Mouse (Mus musculus): ENCODE measurements around the gene Gbf1. TPM values are rescaled to one million over a fixed set of nuclear protein-coding genes. Genes with fewer than 3 reads are reported as not detected.

Gbf1 gene
- polyA plus RNA-seq, 1 experiment from 2014 or later: 41.2 TPM

GRCm38 (mm10) chr19:46326019-46326755, 173.9 kb downstream of the Gbf1 start:
- ATAC-seq (replicated peaks; ENCODE audit: insufficient number of reproducible peaks, insufficient read depth, low FRiP score, low read depth): no peak
- H3K4me1 ChIP-seq (replicated peaks): peaks cover 34% of the 10 kb centered on the region
- peaks cover 63% of the 10 kb centered on the region for H3K27me3 ChIP-seq
- WGBS: 6% methylated on average over 29 of the region's 29 CpGs
- H3K4me3 ChIP-seq: no peak overlapping the region
- H3K36me3 ChIP-seq: peaks cover 5% of the 10 kb centered on the region; the same call in 1 of the 2 replicates
- 0 out of 2 replicates have a peak overlapping the region, but pooled peaks have one; percentile 93 for H3K4me2 ChIP-seq
- no peak overlapping the region for H3K27ac ChIP-seq
- no peak overlapping the region for H3K9ac ChIP-seq
- no peaks in the 10 kb centered on the region for H3K9me3 ChIP-seq (replicated peaks)

- peak within 1 kb of the TSS; percentile 62 for H3K9ac ChIP-seq
- no peaks in the 10 kb centered on the region for H3K9me3 ChIP-seq (replicated peaks)
- peak within 1 kb of the TSS; percentile 93 for H3K4me2 ChIP-seq
- peaks cover 56% of the 10 kb centered on the region for H3K27me3 ChIP-seq
- peaks cover 31% of the 10 kb centered on the region for H3K4me1 ChIP-seq (replicated peaks)
- H3K4me3 ChIP-seq: peak within 1 kb of the TSS; percentile 68
- peak within 1 kb of the TSS; percentile 86 for H3K27ac ChIP-seq
- no peak for ATAC-seq (replicated peaks; ENCODE audit: insufficient number of reproducible peaks, insufficient read depth, low FRiP score, low read depth)
- peaks cover 8% of the 10 kb centered on the region; the same call in 1 of the 2 replicates for H3K36me3 ChIP-seq
- WGBS: under 1% methylated on average over 35 of the region's 35 CpGs
Observed at GRCm38 (mm10) chr19:46326756-46327305, 174.5 kb downstream of the Gbf1 start, which contains the start of gene Psd. Gene Psd, minus strand, starts transcription at chr19:46327156.

GRCm38 (mm10) chr19:46327531-46328064, 175.3 kb downstream of the Gbf1 start:
- peak overlapping the region; percentile 93 for H3K4me2 ChIP-seq
- 26% methylated on average over 14 of the region's 14 CpGs for WGBS
- H3K4me1 ChIP-seq (replicated peaks): peaks cover 31% of the 10 kb centered on the region
- H3K9me3 ChIP-seq (replicated peaks): no peaks in the 10 kb centered on the region
- no peak overlapping the region; the same call in 1 of the 2 replicates for H3K9ac ChIP-seq
- H3K27me3 ChIP-seq: peaks cover 48% of the 10 kb centered on the region
- H3K4me3 ChIP-seq: peak overlapping the region; percentile 68
- peak overlapping the region; percentile 86 for H3K27ac ChIP-seq
- no peak for ATAC-seq (replicated peaks; ENCODE audit: insufficient number of reproducible peaks, insufficient read depth, low FRiP score, low read depth)
- H3K36me3 ChIP-seq: peaks cover 11% of the 10 kb centered on the region; the same call in 1 of the 2 replicates

GRCm38 (mm10) chr19:46328081-46329030, 176.0 kb downstream of the Gbf1 start, which contains the start of gene Fbxl15:
Gene Fbxl15, plus strand, starts transcription at chr19:46328184.
- H3K9ac ChIP-seq: peak within 1 kb of the TSS; percentile 62
- H3K9me3 ChIP-seq (replicated peaks): no peaks in the 10 kb centered on the region
- peaks cover 41% of the 10 kb centered on the region for H3K27me3 ChIP-seq
- H3K36me3 ChIP-seq: peaks cover 12% of the 10 kb centered on the region; the same call in 1 of the 2 replicates
- H3K4me2 ChIP-seq: peak within 1 kb of the TSS; percentile 93
- H3K27ac ChIP-seq: peak within 1 kb of the TSS; percentile 86
- ATAC-seq (replicated peaks; ENCODE audit: insufficient number of reproducible peaks, insufficient read depth, low FRiP score, low read depth): peak; percentile 85
- H3K4me1 ChIP-seq (replicated peaks): peaks cover 31% of the 10 kb centered on the region
- WGBS: under 1% methylated on average over 81 of the region's 81 CpGs
- H3K4me3 ChIP-seq: peak within 1 kb of the TSS; percentile 68

GRCm38 (mm10) chr19:46329031-46329641, 176.8 kb downstream of the Gbf1 start:
- 2% methylated on average over 54 of the region's 54 CpGs for WGBS
- Histone ChIP-seq H3K9ac (peak overlapping the region; percentile 62), H3K4me2 (peak overlapping the region; percentile 93), H3K27ac (peak overlapping the region; percentile 86), H3K4me1 (replicated peaks) (peaks cover 31% of the 10 kb centered on the region), H3K36me3 (peaks cover 12% of the 10 kb centered on the region; the same call in 1 of the 2 replicates), H3K9me3 (replicated peaks) (no peaks in the 10 kb centered on the region), H3K4me3 (peak overlapping the region; percentile 68), H3K27me3 (peaks cover 33% of the 10 kb centered on the region)
- ATAC-seq (replicated peaks; ENCODE audit: insufficient number of reproducible peaks, insufficient read depth, low FRiP score, low read depth): peak; percentile 3; the same call in 1 of the 2 replicates

GRCm38 (mm10) chr19:46329951-46330350, 177.6 kb downstream of the Gbf1 start:
- peaks cover 31% of the 10 kb centered on the region for H3K4me1 ChIP-seq (replicated peaks)
- no peaks in the 10 kb centered on the region for H3K9me3 ChIP-seq (replicated peaks)
- peak overlapping the region; percentile 93; the same call in 1 of the 2 replicates for H3K4me2 ChIP-seq
- ATAC-seq (replicated peaks; ENCODE audit: insufficient number of reproducible peaks, insufficient read depth, low FRiP score, low read depth): peak; percentile 25
- H3K27ac ChIP-seq: no peak overlapping the region
- peaks cover 12% of the 10 kb centered on the region; the same call in 1 of the 2 replicates for H3K36me3 ChIP-seq
- H3K27me3 ChIP-seq: peaks cover 25% of the 10 kb centered on the region
- no peak overlapping the region for H3K9ac ChIP-seq
- 8% methylated on average over 16 of the region's 16 CpGs for WGBS
- peak overlapping the region; percentile 68 for H3K4me3 ChIP-seq

- Histone ChIP-seq H3K4me1 (replicated peaks) (peaks cover 31% of the 10 kb centered on the region), H3K4me3 (no peak overlapping the region), H3K9ac (no peak overlapping the region), H3K36me3 (peaks cover 12% of the 10 kb centered on the region; the same call in 1 of the 2 replicates), H3K27me3 (peaks cover 17% of the 10 kb centered on the region), H3K4me2 (no peak overlapping the region), H3K9me3 (replicated peaks) (no peaks in the 10 kb centered on the region), H3K27ac (no peak overlapping the region)
- ATAC-seq (replicated peaks; ENCODE audit: insufficient number of reproducible peaks, insufficient read depth, low FRiP score, low read depth): no peak
- WGBS: 89% methylated on average over 12 of the region's 12 CpGs
Observed at GRCm38 (mm10) chr19:46330696-46331095, 178.4 kb downstream of the Gbf1 start.

GRCm38 (mm10) chr19:46331326-46331725, 179.0 kb downstream of the Gbf1 start:
- 90% methylated on average over 14 of the region's 14 CpGs for whole genome bisulfite sequencing
- Histone ChIP-seq H3K9me3 (replicated peaks) (no peaks in the 10 kb centered on the region), H3K9ac (no peak overlapping the region), H3K27ac (no peak overlapping the region), H3K4me1 (replicated peaks) (peaks cover 31% of the 10 kb centered on the region), H3K27me3 (peaks cover 11% of the 10 kb centered on the region), H3K4me3 (no peak overlapping the region), H3K4me2 (no peak overlapping the region), H3K36me3 (peaks cover 12% of the 10 kb centered on the region; the same call in 1 of the 2 replicates)
- ATAC-seq (replicated peaks; ENCODE audit: insufficient number of reproducible peaks, insufficient read depth, low FRiP score, low read depth): no peak

GRCm38 (mm10) chr19:46331936-46332335, 179.6 kb downstream of the Gbf1 start:
- H3K36me3 ChIP-seq: peaks cover 12% of the 10 kb centered on the region; the same call in 1 of the 2 replicates
- ATAC-seq (replicated peaks; ENCODE audit: insufficient number of reproducible peaks, insufficient read depth, low FRiP score, low read depth): no peak
- peaks cover 26% of the 10 kb centered on the region for H3K4me1 ChIP-seq (replicated peaks)
- peaks cover 5% of the 10 kb centered on the region for H3K27me3 ChIP-seq
- no peak overlapping the region for H3K4me3 ChIP-seq
- no peak overlapping the region for H3K4me2 ChIP-seq
- no peak overlapping the region for H3K9ac ChIP-seq
- no peaks in the 10 kb centered on the region for H3K9me3 ChIP-seq (replicated peaks)
- H3K27ac ChIP-seq: no peak overlapping the region
- 85% methylated on average over 3 of the region's 3 CpGs for WGBS

- Histone ChIP-seq H3K4me2 (no peak overlapping the region), H3K27me3 (no peaks in the 10 kb centered on the region), H3K9me3 (replicated peaks) (no peaks in the 10 kb centered on the region), H3K27ac (no peak overlapping the region), H3K4me3 (no peak overlapping the region), H3K9ac (no peak overlapping the region), H3K36me3 (peaks cover 12% of the 10 kb centered on the region; the same call in 1 of the 2 replicates), H3K4me1 (replicated peaks) (peaks cover 23% of the 10 kb centered on the region)
- ATAC-seq (replicated peaks; ENCODE audit: insufficient number of reproducible peaks, insufficient read depth, low FRiP score, low read depth): no peak
- 73% methylated on average over 7 of the region's 7 CpGs for WGBS
Observed at GRCm38 (mm10) chr19:46332721-46333339, 180.5 kb downstream of the Gbf1 start.
